In the genomic region with DNA sequence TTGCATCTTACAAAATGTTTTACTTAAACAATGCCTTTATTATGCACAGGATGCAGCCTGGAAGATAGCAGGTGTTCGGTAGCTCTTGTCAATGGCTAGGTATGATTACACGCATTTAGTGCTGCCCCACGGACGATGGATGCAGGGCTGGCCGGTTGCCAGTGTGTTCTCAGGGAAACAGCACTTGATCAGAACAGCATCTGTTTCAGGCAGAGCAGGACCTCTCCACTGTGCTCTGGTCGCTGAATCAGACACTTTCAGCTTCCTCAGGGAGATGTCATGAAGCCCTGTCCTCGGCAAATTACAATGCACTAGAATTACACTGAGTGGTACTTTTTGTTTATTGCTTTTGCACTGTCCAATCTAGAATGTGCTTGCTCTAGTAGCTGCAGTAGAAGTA, we compare ENCODE assay signal across 16 mouse cellular contexts.
A peak's percentile ranks its signal among the peaks of the same experiment; 100 is the strongest.
DNase-seq lines count a peak whose midpoint lies in the region; TF ChIP-seq lines count a peak whose summit lies in the region.
"Had no signal": no experiment of that assay in that cellular context is flagged by ENCODE, and none has a peak within 500 bp of the region (broad histone marks: within the 10 kb centered on the region; RNA-seq: fewer than 3 reads in every experiment).

No protein-coding gene starts in this region.

- no peaks in the 10 kb centered on the region for H3K4me1 ChIP-seq in lung, adult 2 months (ENCODE audit: control insufficient read depth, insufficient read depth, low read length)
- H3K4me1 ChIP-seq: embryonic facial prominence, embryonic 13.5 days; heart, embryonic 13.5 days; limb, embryonic 10.5 days; liver, embryonic 12.5 days had no signal

- H3K4me3 ChIP-seq in lung, adult 2 months (replicated peaks; ENCODE audit: extremely low read depth, low read depth, low read length) = no peak overlapping the region
- H3K4me3 ChIP-seq: embryonic facial prominence, embryonic 13.5 days; heart, embryonic 13.5 days; limb, embryonic 10.5 days; liver, embryonic 12.5 days had no signal

- no peak for TF ChIP-seq CTCF in lung, adult 2 months (IDR thresholded peaks at IDR 0.05; ENCODE audit: insufficient read depth, low read length)

- WGBS in lung, adult 2 months = 67% methylated on average over 7 of the region's 7 CpGs

- peak; percentile 3 for DNase-seq in adrenal gland, postnatal 25 days
- DNase-seq in adrenal gland, adult 2 months = no peak
- peak; percentile 3 for DNase-seq in left cerebral cortex, adult 11 months (ENCODE audit: low spot score)
- no peak for DNase-seq in left cerebral cortex, postnatal 36 days (ENCODE audit: low spot score in 2 of 2)
- peak; percentile 28 for DNase-seq in right cerebral cortex, postnatal 4 days
- no peak for DNase-seq in right cerebral cortex, adult 2 months (ENCODE audit: low spot score in 2 of 2)
- DNase-seq in thymus, adult 18-20 months = no peak
- no peak for DNase-seq in lung, adult 2 months
- DNase-seq: adrenal gland, postnatal 14 days; kidney, adult 2 months; kidney, postnatal 36 days; thymus, postnatal 25 days had no signal

- intact Hi-C loops in left cerebral cortex, postnatal 36 days (cut with DNase I) = no loop called here

- TF ChIP-seq POLR2A in lung, adult 2 months (IDR thresholded peaks at IDR 0.05; ENCODE audit: borderline replicate concordance, extremely low read depth, low read depth, low read length) = no peak

Comparison
In these comparisons a context has a peak if more than half of its experiments do, and no peak if none do; other contexts are left out.
1. DNase-seq: peak in adrenal gland, postnatal 25 days (single experiment), left cerebral cortex, adult 11 months (single experiment) and right cerebral cortex, postnatal 4 days (single experiment); none in adrenal gland, adult 2 months (single experiment), left cerebral cortex, postnatal 36 days (0 of 2), right cerebral cortex, adult 2 months (0 of 2), thymus, adult 18-20 months (0 of 2) and lung, adult 2 months (single experiment).